Mouse (Mus musculus): ENCODE results near the gene Yrdc.
A peak's percentile ranks its signal among the peaks of the same experiment; 100 is the strongest.

Yrdc gene

GRCm38 (mm10) chr4:124850261-124850913, at the start of gene Yrdc:
Yrdc (plus strand) TSS chr4:124850679.
- peak; percentile 99 for DNase-seq

- DNase-seq: peak; percentile 97
Measured at GRCm38 (mm10) chr4:124801552-124802308, 48.7 kb upstream of the Yrdc start, which contains the start of gene Mtf1. Mtf1 (plus strand) TSS chr4:124802104.

- DNase-seq: peak; percentile 100
Measured at GRCm38 (mm10) chr4:124802309-124803260, 47.9 kb upstream of the Yrdc start.

GRCm38 (mm10) chr4:124803406-124803805, 47.1 kb upstream of the Yrdc start:
- no peak for DNase-seq

GRCm38 (mm10) chr4:124808511-124808910, 42.0 kb upstream of the Yrdc start:
- peak; percentile 95 for DNase-seq

GRCm38 (mm10) chr4:124809136-124809883, 41.2 kb upstream of the Yrdc start:
- no peak for DNase-seq

- no peak for DNase-seq
Measured at GRCm38 (mm10) chr4:124810056-124810455, 40.4 kb upstream of the Yrdc start.

- DNase-seq: no peak
Measured at GRCm38 (mm10) chr4:124811347-124811975, 39.0 kb upstream of the Yrdc start.

GRCm38 (mm10) chr4:124815901-124816300, 34.6 kb upstream of the Yrdc start:
- peak; percentile 93 for DNase-seq

GRCm38 (mm10) chr4:124817803-124818202, 32.7 kb upstream of the Yrdc start:
- peak; percentile 97 for DNase-seq

- DNase-seq: no peak
Measured at GRCm38 (mm10) chr4:124818832-124819231, 31.6 kb upstream of the Yrdc start.

- no peak for DNase-seq
Measured at GRCm38 (mm10) chr4:124824967-124825366, 25.5 kb upstream of the Yrdc start.

GRCm38 (mm10) chr4:124825371-124825965, 25.0 kb upstream of the Yrdc start:
- no peak for DNase-seq

- no peak for DNase-seq
Measured at GRCm38 (mm10) chr4:124829671-124830070, 20.8 kb upstream of the Yrdc start.

GRCm38 (mm10) chr4:124832796-124833195, 17.7 kb upstream of the Yrdc start:
- no peak for DNase-seq

- DNase-seq: no peak
Measured at GRCm38 (mm10) chr4:124838035-124838700, 12.3 kb upstream of the Yrdc start.

GRCm38 (mm10) chr4:124840998-124841397, 9.5 kb upstream of the Yrdc start:
- DNase-seq: no peak

- DNase-seq: no peak
Measured at GRCm38 (mm10) chr4:124843493-124843892, 7.0 kb upstream of the Yrdc start.

GRCm38 (mm10) chr4:124847573-124847972, 2.9 kb upstream of the Yrdc start:
- DNase-seq: peak; percentile 97

- DNase-seq: peak; percentile 97
Measured at GRCm38 (mm10) chr4:124849631-124850260, 733 bp upstream of the Yrdc start.
